Mouse (Mus musculus): Measurements from ENCODE around the gene Olfr101.

Olfr101 gene

GRCm38 (mm10) chr17:37304213-37304612 lies at the start of gene Olfr101:
Gene Olfr101, minus strand, starts transcription at chr17:37304313.
- DNase-seq (ENCODE audit: low read depth), result no peak

GRCm38 (mm10) chr17:37339598-37339997 lies 35.5 kb upstream of the Olfr101 start, which contains the start of gene Olfr103:
Gene Olfr103, minus strand, starts transcription at chr17:37339698.
- DNase-seq (ENCODE audit: low read depth), result no peak

- DNase-seq (ENCODE audit: low read depth), result no peak
Measured at GRCm38 (mm10) chr17:37316954-37317353, 12.8 kb upstream of the Olfr101 start, which contains the start of gene Olfr102. Gene Olfr102, minus strand, starts transcription at chr17:37317054.

- DNase-seq (ENCODE audit: low read depth), result no peak
Measured at GRCm38 (mm10) chr17:37310146-37310699, 6.1 kb upstream of the Olfr101 start.

GRCm38 (mm10) chr17:37308483-37308882 lies 4.4 kb upstream of the Olfr101 start:
- DNase-seq (ENCODE audit: low read depth), result peak; percentile 25

- DNase-seq (ENCODE audit: low read depth), result no peak
Measured at GRCm38 (mm10) chr17:37283360-37283759, 20.8 kb downstream of the Olfr101 start, which contains the start of gene Olfr99. Gene Olfr99, minus strand, starts transcription at chr17:37283460.

- no peak for DNase-seq (ENCODE audit: low read depth)
Measured at GRCm38 (mm10) chr17:37280331-37280730, 23.8 kb downstream of the Olfr101 start.

- DNase-seq (ENCODE audit: low read depth), result no peak
Measured at GRCm38 (mm10) chr17:37276573-37276972, 27.5 kb downstream of the Olfr101 start.

- peak; percentile 39 for DNase-seq (ENCODE audit: low read depth)
Measured at GRCm38 (mm10) chr17:37275626-37276248, 28.4 kb downstream of the Olfr101 start.

- peak; percentile 68 for DNase-seq (ENCODE audit: low read depth)
Measured at GRCm38 (mm10) chr17:37270702-37271092, 33.4 kb downstream of the Olfr101 start.

GRCm38 (mm10) chr17:37270058-37270701 lies 33.9 kb downstream of the Olfr101 start, which contains the start of gene H2-M3:
Gene H2-M3, plus strand, starts transcription at chr17:37270220.
- DNase-seq (ENCODE audit: low read depth), result peak; percentile 95

GRCm38 (mm10) chr17:37263626-37264025 lies 40.5 kb downstream of the Olfr101 start, which contains the start of gene Olfr98:
Gene Olfr98, minus strand, starts transcription at chr17:37263749.
- no peak for DNase-seq (ENCODE audit: low read depth)

GRCm38 (mm10) chr17:37250544-37250943 lies 53.6 kb downstream of the Olfr101 start:
- peak; percentile 63 for DNase-seq (ENCODE audit: low read depth)

- DNase-seq (ENCODE audit: low read depth), result peak; percentile 34
Measured at GRCm38 (mm10) chr17:37249460-37249859, 54.7 kb downstream of the Olfr101 start.

Measured in NIH3T3 (cell line).